Mouse (Mus musculus): Measurements from ENCODE around the gene Kmt5a. TPM values are rescaled to one million over a fixed set of nuclear protein-coding genes. Genes with fewer than 3 reads are reported as not detected.

The Kmt5a gene
- total RNA-seq, 2 experiments from 2014 or later, result 178 to 229 TPM

DNA sequence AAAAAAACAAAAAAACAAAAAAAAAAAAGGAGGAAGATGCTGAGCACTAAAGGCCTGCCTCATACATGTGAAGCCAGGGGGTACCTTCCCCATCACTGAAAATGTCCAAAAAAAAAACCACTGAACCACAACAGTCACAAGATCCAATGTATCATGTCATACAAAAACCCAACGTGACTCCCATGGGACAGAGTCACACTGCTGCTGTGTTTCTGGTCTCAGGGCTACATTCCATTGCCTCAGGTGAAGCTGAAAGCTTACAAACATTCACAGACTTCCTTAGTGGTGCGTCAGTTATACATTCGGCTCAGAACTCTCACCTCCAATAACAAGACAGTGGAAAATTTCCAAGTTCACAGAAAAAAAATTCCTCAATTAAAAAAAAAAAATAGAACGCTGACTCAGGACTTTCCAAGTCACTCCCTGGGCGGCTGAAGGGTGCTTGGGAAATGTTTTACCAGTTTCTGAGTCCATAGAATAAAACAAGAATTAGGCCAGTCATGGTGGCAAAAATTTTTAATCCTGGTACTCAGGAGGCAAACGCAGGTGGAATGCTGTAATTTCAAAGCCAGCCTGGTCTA lies 31.0 kb downstream of the Kmt5a start:
- Histone ChIP-seq H3K4me3 (no peak overlapping the region), H3K27ac (no peak overlapping the region)
- DNase-seq, result no peak
- TF ChIP-seq CTCF (IDR thresholded peaks at IDR 0.05), result no peak
- intact Hi-C loops (cut with DNase I), result no loop called here

DNA sequence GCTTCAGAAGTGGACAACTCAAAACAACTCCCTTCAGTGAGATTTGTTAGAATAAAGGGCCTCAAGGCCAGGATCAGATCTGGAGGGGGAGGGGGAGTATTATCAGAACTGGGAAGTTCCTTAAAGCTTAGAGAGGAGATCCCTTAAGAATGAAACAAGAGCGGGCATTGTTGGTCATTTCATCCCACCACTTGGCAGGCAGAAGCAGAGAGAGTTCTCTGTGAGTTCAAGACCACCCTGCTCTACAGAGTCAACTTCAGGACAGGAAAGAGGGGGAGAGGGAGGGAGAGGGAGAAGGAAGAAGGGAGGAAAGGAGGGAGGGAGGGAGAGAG lies 39.1 kb downstream of the Kmt5a start:
- DNase-seq, result no peak
- no peak for TF ChIP-seq CTCF (IDR thresholded peaks at IDR 0.05)
- intact Hi-C loops (cut with DNase I), result loop anchor here (5.0 kb wide), 1 partner anchor 122 kb away; no protein-coding TSS in a partner anchor
- H3K27ac ChIP-seq, result peak overlapping the region; percentile 75
- peak overlapping the region; percentile 96 for H3K4me3 ChIP-seq

GRCm38 (mm10) chr5:124480119-124480518 lies 40.4 kb downstream of the Kmt5a start:
- H3K4me3 ChIP-seq, result no peak overlapping the region
- no peak for TF ChIP-seq CTCF (IDR thresholded peaks at IDR 0.05)
- peak overlapping the region; percentile 8; the same call in 1 of the 2 replicates for H3K27ac ChIP-seq
- intact Hi-C loops (cut with DNase I), result no loop called here
- no peak for DNase-seq

DNA sequence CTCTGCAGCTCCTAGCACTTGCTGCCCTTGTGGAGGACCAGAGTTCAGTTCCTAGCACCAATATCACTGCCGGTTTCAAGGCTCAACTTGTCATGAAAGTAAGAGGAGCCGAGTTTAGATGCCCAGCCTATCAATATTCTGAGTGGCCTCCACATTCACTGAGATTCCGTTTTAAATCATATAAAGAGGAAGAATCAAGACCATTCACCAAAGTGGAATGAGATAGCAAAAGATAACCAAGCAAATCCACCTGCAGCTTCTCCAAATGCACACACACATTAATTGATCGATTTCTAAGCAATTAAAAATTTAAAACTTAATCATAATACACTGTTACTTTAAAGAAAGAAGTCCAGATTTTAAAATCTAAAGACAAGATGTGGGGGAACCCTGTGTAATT lies 42.0 kb downstream of the Kmt5a start:
- TF ChIP-seq CTCF (IDR thresholded peaks at IDR 0.05), result no peak
- intact Hi-C loops (cut with DNase I), result no loop called here
- Histone ChIP-seq H3K4me3 (peak overlapping the region; percentile 74; the same call in 1 of the 2 replicates), H3K27ac (peak overlapping the region; percentile 97)
- no peak for DNase-seq

- Histone ChIP-seq H3K27ac (peak overlapping the region; percentile 97), H3K4me3 (peak overlapping the region; percentile 74)
- no peak for TF ChIP-seq CTCF (IDR thresholded peaks at IDR 0.05)
- DNase-seq, result peak; percentile 71
- intact Hi-C loops (cut with DNase I), result no loop called here
Observed at GRCm38 (mm10) chr5:124482436-124482965, 42.8 kb downstream of the Kmt5a start.

- TF ChIP-seq CTCF (IDR thresholded peaks at IDR 0.05), result no peak
- Histone ChIP-seq H3K27ac (peak within 1 kb of the TSS; percentile 97), H3K4me3 (peak within 1 kb of the TSS; percentile 74)
- peak; percentile 95 for DNase-seq
- intact Hi-C loops (cut with DNase I), result no loop called here
Observed at GRCm38 (mm10) chr5:124482966-124483654, 43.4 kb downstream of the Kmt5a start, which contains the start of gene Snrnp35. Gene Snrnp35, plus strand, starts transcription at chr5:124483134.

DNA sequence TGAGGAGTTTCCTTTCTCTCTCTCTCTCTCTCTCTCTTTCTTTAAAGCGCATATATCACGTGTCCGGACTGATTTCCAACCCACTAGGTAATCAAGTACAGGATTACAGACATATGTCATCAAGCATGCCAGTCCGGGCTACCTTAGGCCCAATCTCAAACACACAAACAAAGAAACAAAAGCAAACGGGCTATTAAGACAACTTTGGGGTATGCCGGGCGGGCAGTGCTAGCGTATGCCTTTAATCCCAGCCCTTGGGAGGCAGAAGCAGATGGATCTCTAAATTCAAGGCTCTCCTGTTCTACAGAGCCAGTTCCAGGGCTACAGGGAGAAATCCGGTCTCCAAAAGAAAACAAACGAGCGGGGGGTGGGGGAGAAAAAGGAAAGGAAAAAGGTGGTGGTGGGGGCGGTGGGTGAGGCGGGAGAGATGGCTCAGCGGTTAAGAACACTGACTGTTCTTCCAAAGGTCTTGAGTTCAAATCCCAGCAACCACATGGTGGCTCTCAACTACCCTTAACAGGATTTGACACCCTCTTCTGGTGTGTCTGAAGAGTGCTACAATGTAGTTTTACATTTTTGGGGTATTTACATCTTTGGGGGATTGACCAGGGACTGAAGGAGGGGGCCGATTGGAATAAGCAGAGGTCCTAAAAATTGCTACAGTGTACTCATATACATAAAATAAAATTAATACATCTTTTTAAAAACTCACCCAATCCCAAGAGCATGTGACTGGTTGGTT lies 44.1 kb downstream of the Kmt5a start:
- Histone ChIP-seq H3K27ac (peak overlapping the region; percentile 97), H3K4me3 (peak overlapping the region; percentile 74)
- DNase-seq, result no peak
- TF ChIP-seq CTCF (IDR thresholded peaks at IDR 0.05), result peak; percentile 21; the same call in 1 of the 2 replicates
- intact Hi-C loops (cut with DNase I), result no loop called here

DNA sequence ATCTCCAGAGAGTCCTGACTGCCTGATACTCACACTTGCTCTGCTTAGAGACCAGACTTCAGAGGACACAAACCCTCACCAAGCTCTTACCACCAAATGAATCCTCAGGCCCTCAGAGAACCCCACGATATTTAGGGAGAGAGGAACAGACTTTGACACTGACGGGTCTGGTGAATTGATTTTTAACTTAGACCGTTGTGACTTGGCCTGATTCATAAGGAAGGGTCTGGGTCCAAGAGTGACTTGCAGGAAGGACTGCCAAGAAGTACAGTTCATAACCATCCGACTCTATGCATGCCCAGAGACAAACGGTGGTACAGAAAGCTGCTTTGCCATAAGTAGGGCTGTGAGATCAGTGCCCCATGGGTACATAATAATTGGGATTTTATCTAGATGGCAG lies 45.9 kb downstream of the Kmt5a start:
- H3K4me3 ChIP-seq, result no peak overlapping the region
- intact Hi-C loops (cut with DNase I), result no loop called here
- no peak overlapping the region for H3K27ac ChIP-seq
- DNase-seq, result no peak
- TF ChIP-seq CTCF (IDR thresholded peaks at IDR 0.05), result no peak

DNA sequence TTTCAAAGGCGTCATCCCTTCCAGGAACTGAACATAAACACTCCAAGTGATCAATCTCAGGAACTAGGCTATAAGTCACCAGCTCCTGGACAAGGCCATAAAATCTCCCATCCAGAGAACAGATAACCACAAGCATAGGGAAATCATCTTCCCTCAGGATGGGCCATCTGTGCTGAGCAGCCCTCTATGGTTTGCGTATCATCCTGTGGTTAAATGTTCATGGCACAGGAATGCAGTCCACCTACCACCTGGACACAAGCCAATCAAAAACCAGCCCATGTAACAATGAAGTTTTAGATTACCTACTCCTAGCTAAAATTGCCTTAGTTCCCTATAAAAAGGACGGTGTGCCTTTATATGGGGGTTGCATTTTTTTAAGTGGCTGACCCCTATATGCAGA lies 49.2 kb downstream of the Kmt5a start:
- H3K27ac ChIP-seq, result no peak overlapping the region
- intact Hi-C loops (cut with DNase I), result no loop called here
- H3K4me3 ChIP-seq, result no peak overlapping the region
- no peak for TF ChIP-seq CTCF (IDR thresholded peaks at IDR 0.05)
- no peak for DNase-seq

GRCm38 (mm10) chr5:124491732-124492131 lies 52.0 kb downstream of the Kmt5a start:
- DNase-seq, result no peak
- H3K27ac ChIP-seq, result peak overlapping the region; percentile 39; the same call in 1 of the 2 replicates
- TF ChIP-seq CTCF (IDR thresholded peaks at IDR 0.05), result no peak
- H3K4me3 ChIP-seq, result no peak overlapping the region
- intact Hi-C loops (cut with DNase I), result no loop called here

DNA sequence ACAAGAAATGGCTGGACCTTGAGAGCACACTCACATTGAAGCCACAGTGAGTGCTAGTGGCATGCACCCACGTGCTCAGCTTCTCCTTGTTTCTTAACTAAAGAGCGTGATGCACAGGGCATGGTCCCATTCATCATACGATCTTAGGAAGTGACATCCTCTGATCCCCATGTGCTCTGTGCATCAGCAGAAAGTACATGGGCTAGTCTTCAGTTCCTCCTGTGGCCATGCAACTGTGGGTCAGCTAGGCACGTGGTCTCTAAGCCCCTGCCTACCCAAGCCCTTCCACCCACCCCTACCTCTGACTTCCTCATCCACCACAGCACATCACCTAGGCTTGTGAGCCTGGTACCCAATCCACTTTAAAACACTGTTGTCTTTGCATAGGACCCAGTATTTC lies 52.9 kb downstream of the Kmt5a start:
- 0 out of 2 replicates have a peak overlapping the region, but pooled peaks have one; percentile 39 for H3K27ac ChIP-seq
- no peak for TF ChIP-seq CTCF (IDR thresholded peaks at IDR 0.05)
- H3K4me3 ChIP-seq, result no peak overlapping the region
- no peak for DNase-seq
- intact Hi-C loops (cut with DNase I), result no loop called here

- H3K27ac ChIP-seq, result no peak overlapping the region
- intact Hi-C loops (cut with DNase I), result no loop called here
- DNase-seq, result no peak
- no peak overlapping the region for H3K4me3 ChIP-seq
- TF ChIP-seq CTCF (IDR thresholded peaks at IDR 0.05), result no peak
Observed at GRCm38 (mm10) chr5:124493455-124493854, 53.7 kb downstream of the Kmt5a start.

DNA sequence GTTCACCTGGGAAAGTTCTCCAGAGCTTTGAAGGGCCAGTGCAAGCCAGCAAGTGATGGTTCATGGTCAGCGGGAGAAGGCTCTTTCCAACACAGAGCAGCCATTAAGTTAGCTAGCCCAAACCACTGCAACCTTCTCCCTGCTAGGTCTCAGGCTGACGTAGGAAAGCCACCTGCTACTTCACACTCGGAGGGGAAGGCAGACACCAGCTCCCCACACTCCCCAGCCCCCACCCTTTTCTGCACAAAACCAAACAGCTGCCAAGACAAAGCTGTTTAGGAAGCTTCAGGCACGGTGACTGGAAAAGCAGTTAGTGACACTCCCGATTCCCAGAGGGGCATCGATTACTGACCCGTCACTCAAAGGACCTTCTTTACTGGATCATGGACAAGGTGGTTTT lies 55.8 kb downstream of the Kmt5a start:
- DNase-seq, result no peak
- Histone ChIP-seq H3K27ac (peak overlapping the region; percentile 90), H3K4me3 (no peak overlapping the region)
- intact Hi-C loops (cut with DNase I), result loop anchor here (5.0 kb wide), 1 partner anchor 37 kb away; the partner anchor contains the start of gene Rilpl1
- TF ChIP-seq CTCF (IDR thresholded peaks at IDR 0.05), result no peak

All from gastrocnemius, adult 2 months (tissue).